Mouse (Mus musculus): ENCODE measurements around the gene Car7.

The Car7 gene

DNA sequence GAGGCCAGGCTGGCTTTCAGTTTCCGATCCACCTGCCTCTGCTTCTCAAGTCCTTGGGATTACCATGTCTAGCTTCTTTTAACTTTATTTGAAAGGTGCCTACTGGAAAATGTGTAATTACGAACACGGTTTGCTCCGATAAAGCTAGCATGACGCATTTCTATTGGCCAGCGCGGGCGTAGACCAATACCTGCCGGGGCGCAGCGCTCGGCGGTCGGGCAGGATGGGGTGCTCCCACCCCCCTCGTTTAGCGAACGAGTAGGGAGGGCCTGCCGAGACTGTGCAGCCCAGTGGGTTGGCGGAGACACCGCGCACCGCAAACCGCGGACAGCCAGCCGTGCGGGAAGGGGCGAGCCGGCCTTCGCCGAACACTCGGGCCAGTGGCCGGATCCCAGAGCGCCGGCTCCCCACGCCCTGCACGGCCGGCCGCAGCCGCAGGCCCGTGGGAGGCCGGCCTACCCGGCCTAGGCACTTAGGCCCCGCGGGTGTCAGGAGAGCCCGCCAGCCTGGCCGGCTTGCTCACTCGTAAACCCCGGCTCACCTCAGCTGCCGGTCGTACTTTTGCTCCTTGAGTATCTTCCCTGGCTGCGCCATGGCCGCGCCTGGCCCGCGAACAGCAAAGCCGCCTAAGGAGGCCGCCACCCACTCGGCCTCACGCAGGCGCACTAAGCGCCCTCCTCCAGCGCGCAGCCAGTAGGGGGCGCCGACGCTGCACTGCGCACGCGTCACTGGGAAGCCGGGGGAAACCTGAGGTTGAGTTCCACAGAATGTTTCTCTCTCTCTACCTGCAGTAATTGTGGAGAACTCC is at the start of gene Car7, which contains the start of gene Nae1:
Gene Car7 (plus strand): TSS at position 719 of the 808 bp plus-strand sequence.
Gene Nae1 (minus strand): TSS at position 667 of the 808 bp plus-strand sequence.
- DNase-seq = peak; percentile 96

DNA sequence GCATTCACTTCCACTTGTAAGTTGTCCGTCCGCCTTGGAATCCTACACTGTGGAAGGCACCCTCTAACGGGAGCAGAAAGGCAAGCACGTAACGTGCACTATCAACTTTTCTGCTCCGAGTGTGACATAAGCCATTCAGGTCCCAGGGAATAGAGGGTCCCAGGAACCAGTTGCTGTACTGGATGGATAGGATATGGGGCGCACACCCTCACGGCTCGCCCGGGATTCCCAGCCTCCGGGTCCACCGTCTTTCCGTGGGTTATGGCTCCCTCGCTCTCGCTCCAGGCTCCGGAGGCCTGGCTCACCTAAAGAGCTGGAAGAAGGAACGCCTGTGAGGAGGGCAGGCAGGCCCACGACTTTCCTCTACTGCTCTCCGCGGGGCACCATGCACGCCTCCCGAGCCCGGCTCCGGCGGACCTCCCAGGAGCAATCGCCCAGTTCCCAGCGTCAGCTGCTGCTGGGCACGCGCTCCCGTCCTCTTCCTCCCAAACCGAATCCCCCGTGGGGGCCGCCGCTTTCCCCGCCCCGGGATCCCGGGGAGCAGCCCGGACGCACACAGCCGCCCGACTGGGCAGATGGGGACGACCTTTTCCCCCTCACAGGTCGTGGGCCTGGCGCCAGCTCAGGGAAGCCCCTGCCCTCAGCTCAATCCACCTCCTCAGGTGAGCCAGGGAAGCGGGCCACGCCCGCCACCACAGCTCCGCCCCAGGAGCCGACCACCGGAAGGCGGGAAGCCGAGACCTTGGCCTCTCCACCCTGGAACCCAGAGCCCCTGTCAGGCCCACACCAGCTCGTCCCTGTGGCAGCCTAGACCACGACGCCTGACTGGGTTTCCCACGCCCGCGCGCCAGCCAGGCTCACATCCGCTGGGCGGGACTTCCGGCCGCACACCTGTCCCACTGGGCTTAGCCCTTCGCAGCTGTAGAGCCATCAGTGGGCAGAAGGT is 25.2 kb upstream of the Car7 start, which contains the start of gene Terb1:
Gene Terb1 (minus strand): TSS at position 850 of the 946 bp plus-strand sequence.
- DNase-seq = peak; percentile 49

DNA sequence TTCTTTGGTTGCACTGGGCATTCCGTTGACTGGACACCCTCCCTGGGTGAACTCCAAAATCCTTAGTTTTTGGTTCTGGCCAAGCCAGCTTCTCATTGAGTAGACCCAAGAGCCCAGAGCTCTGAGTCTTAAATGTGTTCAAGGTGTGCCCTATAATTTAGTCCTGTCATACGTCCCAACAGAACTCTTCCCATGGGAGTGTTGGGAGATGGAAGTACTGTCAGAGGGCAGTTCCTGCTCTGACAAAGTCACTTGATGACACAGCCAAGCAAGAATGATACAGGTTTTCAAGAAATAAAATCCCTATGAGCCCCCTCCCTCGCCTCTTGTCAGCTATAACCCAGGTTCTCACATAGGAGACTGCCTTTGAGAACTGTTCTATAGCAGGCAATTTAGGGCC is 24.4 kb upstream of the Car7 start:
- DNase-seq = no peak

DNA sequence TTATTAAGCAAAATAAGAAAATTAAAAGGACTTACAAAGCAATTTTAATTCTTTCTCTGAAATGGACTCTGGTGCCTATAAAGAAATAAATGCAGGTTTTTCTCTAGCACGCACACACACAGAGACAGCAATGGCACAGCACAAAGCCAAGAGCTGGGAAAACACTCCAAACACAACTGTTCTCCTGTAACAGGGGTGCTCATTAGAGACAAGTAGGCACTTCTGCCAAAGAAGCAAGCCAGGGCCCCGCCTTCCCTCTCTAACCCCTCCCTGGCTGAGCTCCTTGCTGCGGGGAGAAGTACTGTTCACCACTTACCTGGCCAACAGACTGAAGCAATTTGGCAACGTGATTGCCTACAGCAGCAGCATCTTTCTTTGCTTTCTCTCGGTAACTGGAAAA is 16.6 kb upstream of the Car7 start:
- no peak for DNase-seq

DNA sequence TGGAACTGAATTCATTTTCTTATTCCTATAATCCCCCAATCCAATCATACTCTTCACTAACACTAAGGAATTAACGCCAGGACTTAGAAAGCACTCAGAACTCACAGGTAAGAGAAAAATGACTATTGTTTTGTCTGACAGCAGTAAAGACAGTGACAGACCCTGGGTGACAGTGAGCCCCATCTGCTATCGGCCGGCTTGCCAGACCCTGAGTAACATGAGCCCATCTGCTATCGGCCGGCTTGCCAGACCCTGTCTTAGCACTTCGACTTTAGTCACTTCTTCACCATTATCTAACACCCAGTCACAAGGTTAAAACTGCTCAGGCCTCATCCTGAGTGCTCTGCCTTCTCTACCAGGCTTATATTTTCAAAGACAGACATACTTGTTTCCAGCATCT is 4.8 kb upstream of the Car7 start:
- DNase-seq = no peak

DNA sequence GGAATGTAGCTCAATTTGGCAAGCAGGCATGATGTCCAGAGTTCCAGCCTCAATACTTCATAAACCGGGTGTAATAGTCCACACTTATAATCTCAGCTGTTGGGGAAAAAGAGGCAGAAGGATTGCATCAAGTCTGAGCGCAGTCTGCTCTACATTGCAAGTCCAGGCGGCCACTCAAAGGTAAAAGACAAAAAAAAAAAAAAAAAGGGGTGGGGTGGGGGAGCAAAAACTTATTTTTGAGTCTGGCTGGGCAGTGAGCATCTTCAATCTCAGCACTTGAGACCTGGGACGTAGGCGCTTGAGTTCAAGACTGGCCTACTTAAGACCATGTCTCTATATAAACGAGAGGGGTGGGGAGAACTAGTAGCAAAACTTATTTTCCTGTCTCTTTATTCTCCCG is 938 bp upstream of the Car7 start:
- no peak for DNase-seq

DNA sequence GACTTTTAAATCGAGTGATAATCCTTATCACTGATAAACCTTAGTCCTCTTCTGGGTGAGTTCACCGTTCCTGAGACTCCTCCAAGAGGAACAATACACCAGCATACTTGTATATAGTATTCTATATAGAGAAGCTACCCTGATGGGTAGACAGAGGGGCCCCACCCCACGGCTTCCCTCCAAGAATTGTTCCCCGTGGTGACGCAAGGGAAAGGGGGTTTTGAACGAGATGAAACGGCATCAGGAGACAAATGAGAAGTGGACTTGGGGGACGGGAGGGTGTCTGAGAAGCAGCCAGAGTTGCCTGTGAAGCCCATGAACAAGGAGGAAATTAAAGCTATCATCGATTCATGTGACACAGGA is 271 bp downstream of the Car7 start:
- no peak for DNase-seq

DNA sequence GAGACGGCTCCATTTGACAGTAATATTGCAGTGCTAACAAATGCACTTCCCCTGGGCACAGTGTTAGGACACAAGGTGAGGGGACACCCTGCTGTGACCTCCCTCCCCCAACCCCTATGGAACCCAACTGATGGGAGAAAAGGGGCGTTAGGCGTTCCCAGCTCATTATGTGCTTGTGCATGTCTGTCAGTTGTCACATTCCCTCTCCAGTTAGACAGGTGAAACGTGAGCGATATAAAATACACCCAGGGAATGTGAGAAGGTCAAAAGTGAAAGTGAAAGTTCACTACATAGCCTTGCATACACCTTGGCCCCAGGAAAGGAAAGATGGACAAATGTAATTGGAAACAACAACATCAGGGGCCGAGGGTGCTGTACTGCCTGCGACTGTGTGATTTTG is 889 bp downstream of the Car7 start:
- no peak for DNase-seq

DNA sequence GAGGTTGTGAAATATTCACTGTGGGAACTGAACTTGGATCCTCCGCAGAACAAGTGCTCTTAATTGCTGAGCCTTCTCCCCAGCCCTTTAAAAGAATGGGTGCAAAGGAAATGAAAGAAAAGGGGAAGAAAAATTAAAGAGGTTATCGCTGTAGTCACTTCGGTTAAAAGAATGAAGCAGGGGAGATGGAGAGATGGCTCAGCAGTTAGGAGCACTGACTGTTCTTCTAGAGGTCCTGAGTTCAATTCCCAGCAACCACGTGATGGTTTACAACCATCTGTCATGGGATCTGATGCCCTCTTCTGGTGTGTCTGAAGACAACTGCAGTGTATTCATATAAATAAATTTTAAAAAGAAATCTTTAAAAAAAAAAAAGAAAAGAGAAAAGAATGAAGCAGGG is 1.5 kb downstream of the Car7 start:
- DNase-seq = no peak

DNA sequence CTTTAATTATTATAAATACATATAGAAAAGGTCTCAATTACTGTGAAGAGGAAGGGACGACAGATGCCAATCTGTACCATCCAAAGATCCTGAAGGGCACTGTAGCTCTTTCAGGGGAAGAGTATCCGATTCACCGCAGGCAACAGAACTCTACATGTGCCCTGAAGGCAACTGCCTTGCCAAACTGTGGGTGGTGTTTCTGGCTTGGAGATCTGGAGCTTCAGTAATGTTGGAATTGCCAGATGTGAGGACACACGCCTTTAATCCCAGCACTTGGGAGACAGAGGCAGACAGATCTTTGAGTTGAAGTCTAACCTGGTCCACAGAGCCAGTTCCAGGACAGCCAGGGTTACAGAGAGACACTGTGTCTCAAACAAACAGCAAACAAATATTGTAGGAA is 4.4 kb downstream of the Car7 start:
- DNase-seq = no peak

DNA sequence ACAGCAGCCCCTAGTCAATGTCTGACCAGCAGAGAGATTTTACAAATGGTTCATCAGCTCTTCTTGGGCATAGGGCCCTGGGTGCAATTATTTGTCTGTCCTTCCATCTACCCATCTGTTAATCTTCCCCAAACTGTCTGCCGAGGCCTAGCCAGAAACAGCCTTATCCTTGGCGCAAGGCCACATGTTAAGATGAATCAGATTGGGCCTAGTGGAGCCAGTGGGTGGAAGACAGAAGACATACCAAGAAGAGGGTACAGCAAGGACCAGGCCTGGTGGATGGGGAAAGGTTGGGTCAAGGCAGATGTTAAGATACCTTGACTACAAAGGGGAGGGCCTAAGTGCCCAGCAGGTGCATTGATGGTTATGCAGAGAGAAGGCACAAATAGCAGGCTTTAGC is 5.1 kb downstream of the Car7 start:
- no peak for DNase-seq

DNA sequence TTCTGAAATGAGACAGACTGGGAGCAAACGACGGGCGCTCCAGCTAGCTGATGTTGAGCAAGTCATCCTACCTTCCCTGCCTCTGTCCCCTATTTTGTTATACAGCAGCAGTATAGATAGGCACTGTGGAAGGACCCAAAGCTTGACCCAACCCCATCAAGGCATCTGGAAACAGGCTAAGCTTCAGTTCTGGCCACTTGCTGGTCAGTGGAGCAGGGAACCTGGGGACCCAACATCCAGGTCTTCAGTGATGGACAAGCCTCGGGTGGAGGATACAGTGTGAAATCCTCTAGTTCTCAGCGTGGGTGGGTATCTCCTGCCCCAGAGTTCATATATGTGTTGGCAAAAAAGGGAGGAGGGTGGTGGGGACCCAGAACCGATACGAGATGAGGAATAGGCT is 5.7 kb downstream of the Car7 start:
- no peak for DNase-seq

DNA sequence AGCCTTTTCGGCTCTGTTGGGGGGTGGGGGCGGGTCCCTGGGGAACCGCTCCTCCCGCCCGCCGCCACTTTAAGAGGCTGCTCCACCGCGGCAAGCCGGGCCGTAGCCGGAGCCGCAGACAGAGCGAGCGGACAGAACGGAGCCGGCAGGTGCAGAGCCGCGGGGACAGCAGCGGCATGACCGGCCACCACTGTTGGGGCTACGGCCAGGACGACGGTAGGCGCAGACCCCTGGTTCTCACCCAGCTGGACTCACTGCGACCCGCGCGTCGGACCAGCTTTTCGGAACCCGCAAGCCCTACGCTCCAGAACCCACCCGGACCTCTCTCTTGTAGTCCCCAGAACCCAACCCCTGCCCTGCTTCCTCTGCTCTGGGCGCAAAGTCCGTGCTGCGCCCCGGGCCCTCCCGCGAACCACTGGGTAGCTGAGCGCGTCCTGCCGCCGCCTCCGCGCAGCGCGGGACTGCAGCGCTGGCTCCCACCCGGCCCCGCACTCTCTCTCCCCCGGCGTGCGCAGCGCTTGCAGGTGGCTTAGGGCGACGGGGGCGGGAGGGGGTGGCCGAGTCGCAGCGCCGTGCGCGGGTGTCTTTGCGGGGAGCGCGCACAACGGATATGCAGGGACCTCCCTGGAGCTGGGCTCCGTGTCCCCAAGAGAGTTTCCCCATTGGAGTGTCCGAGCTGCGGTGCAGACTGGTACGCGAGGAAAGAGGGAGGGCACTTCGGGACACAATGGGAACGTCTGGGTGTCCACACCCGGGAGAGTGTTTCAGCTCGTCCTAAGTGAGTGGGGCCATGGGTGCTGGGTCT is 6.4 kb downstream of the Car7 start:
- peak; percentile 32 for DNase-seq

DNA sequence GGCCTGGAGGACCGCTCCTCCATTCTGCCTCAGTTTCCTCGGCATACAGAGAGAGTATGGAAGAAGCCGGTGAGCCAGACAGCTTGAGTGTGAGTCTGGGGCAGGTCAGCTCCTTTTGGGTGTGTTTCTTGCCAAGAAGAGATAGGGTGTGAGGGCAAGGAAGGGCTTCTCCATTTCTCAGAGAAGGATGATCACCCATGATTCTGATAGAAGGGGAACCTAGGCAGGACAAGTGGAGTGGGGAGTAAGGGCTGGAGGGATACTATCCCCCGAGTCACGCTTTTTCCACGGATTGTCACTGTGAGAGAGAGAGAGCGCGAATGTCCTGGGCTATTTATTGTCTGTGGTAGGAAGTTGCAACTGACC is 7.0 kb downstream of the Car7 start:
- no peak for DNase-seq

DNA sequence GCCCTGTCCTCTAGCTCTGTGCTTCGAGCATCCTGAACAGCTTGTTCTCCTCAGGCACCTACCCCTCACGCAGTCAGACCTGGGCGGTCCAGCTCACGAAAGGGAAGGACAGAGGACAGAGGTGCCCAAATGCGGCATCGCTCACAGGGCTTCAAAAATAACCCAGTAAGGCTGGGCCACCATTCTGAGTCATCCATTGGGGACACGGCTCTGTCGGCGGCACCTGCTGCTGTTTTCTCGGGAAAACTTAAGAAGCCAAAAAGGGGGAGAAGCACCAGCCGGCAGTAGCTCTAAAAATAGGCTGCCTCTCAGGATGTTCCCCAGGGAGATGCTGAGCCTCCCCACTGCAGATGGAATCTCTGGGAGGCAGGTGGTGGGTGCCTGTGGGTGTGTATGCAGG is 7.7 kb downstream of the Car7 start:
- DNase-seq = no peak

DNA sequence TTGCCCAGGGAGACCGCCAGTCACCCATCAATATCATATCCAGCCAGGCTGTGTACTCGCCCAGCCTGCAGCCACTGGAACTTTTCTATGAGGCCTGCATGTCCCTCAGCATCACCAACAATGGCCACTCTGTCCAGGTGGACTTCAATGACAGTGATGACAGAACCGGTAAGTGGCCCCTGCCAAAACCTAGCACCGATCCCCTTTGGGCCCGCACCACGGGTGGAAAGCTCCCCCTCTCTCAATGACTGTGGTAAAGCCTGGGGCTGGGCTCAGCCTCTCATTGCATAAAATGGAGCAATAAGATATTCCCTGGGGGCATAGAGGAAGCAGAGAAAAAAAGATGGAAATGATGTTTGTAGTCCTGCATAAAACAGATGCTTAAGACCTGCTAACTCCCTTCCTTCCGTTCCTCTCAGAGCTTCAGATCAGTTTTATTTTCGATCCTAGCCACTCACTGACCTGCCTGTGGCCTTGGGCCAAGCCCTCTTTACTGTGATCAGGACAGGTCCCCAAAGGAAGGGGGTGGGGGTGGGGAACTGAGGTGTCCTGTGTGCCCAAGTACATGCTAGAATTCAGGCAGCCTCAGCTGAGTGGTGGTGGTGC is 9.1 kb downstream of the Car7 start:
- DNase-seq = peak; percentile 29

DNA sequence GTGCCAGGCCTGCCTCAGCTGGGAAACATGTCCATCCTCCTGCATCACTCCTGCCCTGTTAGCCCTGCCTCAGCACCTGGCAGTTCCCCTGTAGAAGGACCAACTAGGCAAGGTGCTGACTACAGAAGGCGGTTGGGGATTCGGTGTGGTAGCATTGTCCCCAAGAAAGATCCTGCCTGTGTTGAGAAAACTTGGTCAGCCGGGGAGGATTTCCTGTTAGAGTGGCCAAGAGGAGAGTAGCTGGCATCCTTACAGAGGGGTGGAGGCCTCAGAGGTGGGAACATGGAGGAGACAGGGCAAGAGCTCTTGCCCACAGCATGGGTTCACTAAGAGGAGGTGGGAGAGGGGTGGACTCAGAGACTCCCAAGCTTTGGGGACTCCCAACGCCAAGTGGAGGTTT is 20.7 kb downstream of the Car7 start:
- DNase-seq = no peak

DNA sequence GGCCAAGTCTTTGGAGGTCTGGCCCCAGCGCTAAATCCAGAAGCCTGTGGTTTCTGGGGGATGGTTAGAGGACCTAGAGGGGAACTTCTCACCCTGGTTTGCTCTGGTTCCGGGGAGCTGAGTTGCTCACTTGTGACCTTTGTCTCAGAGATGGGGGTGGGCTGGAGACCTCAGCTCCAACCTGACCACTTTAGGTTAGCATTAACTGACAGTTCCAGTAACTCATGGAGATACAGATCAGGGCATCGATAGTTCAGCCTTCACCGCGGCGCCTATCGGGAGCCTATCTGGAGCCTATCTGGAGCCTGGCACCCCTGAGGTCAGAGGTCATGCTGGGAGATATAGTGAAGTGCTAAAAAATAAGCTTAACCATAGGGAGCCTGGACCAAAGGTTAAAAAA is 22.7 kb downstream of the Car7 start:
- DNase-seq = no peak

DNA sequence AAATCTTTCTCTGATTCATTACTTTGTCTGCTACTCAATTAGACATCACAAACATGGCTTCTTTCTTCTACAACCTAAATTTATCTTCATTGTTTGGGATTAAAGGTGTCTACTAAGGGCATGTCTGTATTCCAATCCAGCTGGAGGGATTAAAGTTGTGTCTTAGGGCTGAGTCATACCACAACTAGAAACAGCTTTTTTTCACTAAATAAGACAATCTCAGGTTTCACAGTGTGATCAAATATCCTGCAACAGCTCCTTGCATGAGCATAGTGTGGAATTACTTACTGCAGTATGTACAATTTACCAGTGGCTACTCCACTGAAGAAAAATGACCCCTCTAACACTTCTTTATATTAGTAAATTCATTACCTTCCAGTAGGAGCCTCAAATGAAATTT is 26.2 kb downstream of the Car7 start:
- no peak for DNase-seq

DNA sequence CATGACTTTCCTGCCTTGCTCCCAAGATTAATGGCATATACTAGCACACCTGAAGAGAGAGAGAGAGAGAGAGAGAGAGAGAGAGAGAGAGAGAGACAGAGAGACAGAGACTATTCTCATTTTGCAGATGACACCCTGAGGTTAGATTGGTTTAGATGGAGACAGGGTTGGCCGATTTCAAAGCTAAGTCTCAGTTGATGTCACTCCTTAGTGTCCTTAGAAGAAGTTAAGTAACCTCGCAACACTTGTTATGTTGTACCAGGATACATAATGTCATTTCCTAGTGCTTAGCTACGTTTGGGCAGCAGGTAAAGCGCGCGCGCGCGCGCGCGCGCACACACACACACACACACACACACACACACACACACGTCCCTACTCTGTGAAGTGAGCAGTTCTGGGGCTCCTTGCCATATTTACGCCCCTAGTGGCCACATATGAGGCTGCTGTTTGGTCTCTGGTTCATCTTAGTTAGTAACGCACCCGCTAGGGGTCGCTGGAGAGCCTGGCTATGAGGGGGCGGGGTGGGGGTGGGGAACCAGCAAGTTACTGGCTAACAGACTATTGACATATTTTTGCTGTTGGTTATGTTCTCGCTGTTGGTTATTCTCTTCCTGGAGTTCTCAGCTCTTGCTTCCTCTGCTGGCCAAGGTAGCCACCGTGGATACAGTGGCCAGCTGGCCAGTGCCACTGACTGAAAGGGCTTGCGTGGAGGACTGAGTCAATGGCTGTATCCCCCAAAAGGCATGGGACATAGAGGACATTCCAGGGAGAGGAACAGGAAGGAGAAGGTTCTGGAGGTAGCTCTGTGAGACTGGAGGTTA is 30.4 kb downstream of the Car7 start:
- DNase-seq = peak; percentile 95

DNA sequence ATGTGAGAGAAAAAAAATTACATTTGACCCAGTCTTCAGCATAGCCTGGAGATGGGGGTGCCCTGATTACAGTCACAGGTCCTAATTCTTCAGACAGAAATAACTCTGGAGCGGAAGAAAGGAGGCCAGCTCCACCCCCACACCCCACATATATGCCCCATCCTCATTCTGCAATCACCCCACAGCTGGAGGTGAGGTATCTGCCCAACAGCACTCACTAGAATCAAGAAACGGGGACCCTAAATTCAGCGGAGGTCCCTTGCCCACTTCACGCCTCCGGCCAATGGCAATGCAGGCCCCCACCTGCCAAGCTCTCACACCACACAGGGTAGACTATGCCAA is 30.9 kb downstream of the Car7 start:
- DNase-seq = no peak

DNA sequence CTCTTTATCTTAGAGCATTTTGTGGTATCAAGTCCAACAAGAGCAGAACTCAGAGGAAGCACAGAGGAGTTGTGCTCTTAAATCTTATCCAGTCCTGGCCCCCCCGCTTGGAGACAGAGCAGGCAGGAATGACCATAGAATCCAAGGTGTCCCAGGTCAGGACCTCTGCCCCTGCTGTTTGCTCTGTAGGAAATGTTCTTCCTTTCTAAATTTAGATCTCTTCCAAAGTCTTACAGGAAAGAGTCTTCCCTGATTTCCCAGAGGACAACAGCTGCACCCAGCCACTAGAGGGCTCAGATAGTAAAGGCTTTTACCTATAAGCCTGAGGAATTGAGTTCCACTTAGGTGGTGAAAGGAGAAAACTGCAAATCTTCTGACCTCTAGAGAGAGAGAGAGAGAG is 35.1 kb downstream of the Car7 start:
- DNase-seq = peak; percentile 78
